Mouse (Mus musculus): ENCODE data around the gene Sln. TPM values are rescaled to one million over a fixed set of nuclear protein-coding genes. Genes with fewer than 3 reads are reported as not detected.

The Sln gene
- polyA plus RNA-seq, 2 experiments = 0.10 TPM; not detected in 1

- Histone ChIP-seq H3K9ac (replicated peaks) (no peak overlapping the region), H3K27ac (no peak overlapping the region), H3K36me3 (replicated peaks; ENCODE audit: control insufficient read depth, insufficient read depth, low read depth) (no peaks in the 10 kb centered on the region), H3K4me2 (ENCODE audit: low read depth) (no peak overlapping the region), H3K4me1 (replicated peaks; ENCODE audit: control insufficient read depth in 2 of 2, insufficient read depth in 2 of 2, low read length in 1 of 2) (no peaks in the 10 kb centered on the region), H3K9me3 (ENCODE audit: control insufficient read depth, low read length) (no peaks in the 10 kb centered on the region), H3K27me3 (ENCODE audit: control insufficient read depth, insufficient read depth, low read length) (no peaks in the 10 kb centered on the region), H3K4me3 (ENCODE audit: insufficient read depth in 1 of 2, low read depth in 2 of 2, low read length in 2 of 2) (no peak overlapping the region)
- 64% methylated on average over 7 of the region's 7 CpGs for WGBS (ENCODE audit: insufficient replicate concordance)
- TF ChIP-seq CTCF (IDR thresholded peaks at IDR 0.05; ENCODE audit: low read depth) (no peak), EP300 (IDR thresholded peaks at IDR 0.05; ENCODE audit: low read depth) (no peak)
- ATAC-seq (ENCODE audit: insufficient read depth) = no peak
- no peak for DNase-seq (ENCODE audit: low read depth in 3 of 3, low spot score in 3 of 3)
These were observed 45.9 kb downstream of the Sln start for GRCm38 (mm10) chr9:53895827-53896226.

- WGBS (ENCODE audit: insufficient replicate concordance) = 69% methylated on average over 6 of the region's 6 CpGs
- TF ChIP-seq CTCF (IDR thresholded peaks at IDR 0.05; ENCODE audit: low read depth) = no peak
- no peak for TF ChIP-seq EP300 (IDR thresholded peaks at IDR 0.05; ENCODE audit: low read depth)
These were observed 49.9 kb downstream of the Sln start for GRCm38 (mm10) chr9:53899836-53900235.

GRCm38 (mm10) chr9:53903215-53903842 is 53.4 kb downstream of the Sln start:
- Histone ChIP-seq H3K4me1 (replicated peaks; ENCODE audit: control insufficient read depth in 2 of 2, insufficient read depth in 2 of 2, low read length in 1 of 2) (no peaks in the 10 kb centered on the region), H3K27ac (no peak overlapping the region), H3K36me3 (replicated peaks; ENCODE audit: control insufficient read depth, insufficient read depth, low read depth) (no peaks in the 10 kb centered on the region), H3K9ac (replicated peaks) (no peak overlapping the region), H3K4me2 (ENCODE audit: low read depth) (no peak overlapping the region), H3K27me3 (ENCODE audit: control insufficient read depth, insufficient read depth, low read length) (no peaks in the 10 kb centered on the region), H3K4me3 (ENCODE audit: insufficient read depth in 1 of 2, low read depth in 2 of 2, low read length in 2 of 2) (no peak overlapping the region), H3K9me3 (ENCODE audit: control insufficient read depth, low read length) (no peaks in the 10 kb centered on the region)
- DNase-seq (ENCODE audit: low read depth in 3 of 3, low spot score in 3 of 3) (no peak), ATAC-seq (ENCODE audit: insufficient read depth) (no peak)
- TF ChIP-seq CTCF (IDR thresholded peaks at IDR 0.05; ENCODE audit: low read depth) (no peak), EP300 (IDR thresholded peaks at IDR 0.05; ENCODE audit: low read depth) (no peak)
- WGBS (ENCODE audit: insufficient replicate concordance) = 61% methylated on average over 7 of the region's 7 CpGs

More at GRCm38 (mm10) chr9:53899836-53900235, 49.9 kb downstream of the Sln start:
- H3K9ac ChIP-seq (replicated peaks) = no peak overlapping the region
- H3K4me3 ChIP-seq (ENCODE audit: insufficient read depth in 1 of 2, low read depth in 2 of 2, low read length in 2 of 2) = no peak overlapping the region
- ATAC-seq (ENCODE audit: insufficient read depth) (no peak), DNase-seq (ENCODE audit: low read depth in 3 of 3, low spot score in 3 of 3) (no peak)
- no peaks in the 10 kb centered on the region for H3K4me1 ChIP-seq (replicated peaks; ENCODE audit: control insufficient read depth in 2 of 2, insufficient read depth in 2 of 2, low read length in 1 of 2)
- H3K9me3 ChIP-seq (ENCODE audit: control insufficient read depth, low read length) = no peaks in the 10 kb centered on the region
- H3K4me2 ChIP-seq (ENCODE audit: low read depth) = no peak overlapping the region
- no peak overlapping the region for H3K27ac ChIP-seq
- no peaks in the 10 kb centered on the region for H3K27me3 ChIP-seq (ENCODE audit: control insufficient read depth, insufficient read depth, low read length)
- no peaks in the 10 kb centered on the region for H3K36me3 ChIP-seq (replicated peaks; ENCODE audit: control insufficient read depth, insufficient read depth, low read depth)

Other genes with a start within 250 kb of the Sln start
- gene Acat1, start 239.8 kb upstream of the Sln start, polyA plus RNA-seq (2012; rRNA removed) = 31.8 and 52.8 TPM in 2 replicates
- gene Acat1, start 239.8 kb upstream of the Sln start, polyA plus RNA-seq (2014; fragmentation: Nextera tagmentation; extraction: Ambion mirVana) = 87.4 and 97.3 TPM in 2 replicates
- 2.2 and 3.8 TPM in 2 replicates for gene Cul5, start 180.2 kb upstream of the Sln start, polyA plus RNA-seq (2012; rRNA removed)
- 12.8 and 15.1 TPM in 2 replicates for gene Cul5, start 180.2 kb upstream of the Sln start, polyA plus RNA-seq (2014; fragmentation: Nextera tagmentation; extraction: Ambion mirVana)
- 0.26 and 0.31 TPM in 2 replicates for gene Rab39, start 143.9 kb upstream of the Sln start, polyA plus RNA-seq (2012; rRNA removed)
- gene Rab39, start 143.9 kb upstream of the Sln start, polyA plus RNA-seq (2014; fragmentation: Nextera tagmentation; extraction: Ambion mirVana) = 0.51 and 0.62 TPM in 2 replicates
- 0.15 and 0.26 TPM in 2 replicates for gene Slc35f2, start 78.6 kb upstream of the Sln start, polyA plus RNA-seq (2012; rRNA removed)
- gene Slc35f2, start 78.6 kb upstream of the Sln start, polyA plus RNA-seq (2014; fragmentation: Nextera tagmentation; extraction: Ambion mirVana) = 0.14 and 0.24 TPM in 2 replicates
- gene Elmod1, start 125.1 kb downstream of the Sln start, polyA plus RNA-seq (2012; rRNA removed) = 0.03 and 0.08 TPM in 2 replicates
- not detected in 2 replicates for gene Elmod1, start 125.1 kb downstream of the Sln start, polyA plus RNA-seq (2014; fragmentation: Nextera tagmentation; extraction: Ambion mirVana)
- 0.13 and 0.14 TPM in 2 replicates for gene Tnfaip8l3, start 218.2 kb downstream of the Sln start, polyA plus RNA-seq (2012; rRNA removed)
- 0.06 and 0.14 TPM in 2 replicates for gene Tnfaip8l3, start 218.2 kb downstream of the Sln start, polyA plus RNA-seq (2014; fragmentation: Nextera tagmentation; extraction: Ambion mirVana)